Mouse (Mus musculus): ENCODE results near the gene Vwf. TPM values are rescaled to one million over a fixed set of nuclear protein-coding genes. Genes with fewer than 3 reads are reported as not detected.

Gene Vwf
- polyA plus RNA-seq, 1 experiment = 15.4 TPM

- Histone ChIP-seq H3K4me3 (ENCODE audit: control insufficient read depth, low read depth, low read length) (no peak overlapping the region), H3K4me1 (ENCODE audit: control insufficient read depth, insufficient read depth, low read length) (peaks cover 6% of the 10 kb centered on the region), H3K27ac (ENCODE audit: control insufficient read depth, insufficient read depth, low read depth, low read length) (no peak overlapping the region), H3K27me3 (ENCODE audit: control insufficient read depth, insufficient read depth, low read length) (no peaks in the 10 kb centered on the region), H3K36me3 (ENCODE audit: control insufficient read depth, insufficient read depth, low read length) (no peaks in the 10 kb centered on the region)
- TF ChIP-seq CTCF (IDR thresholded peaks at IDR 0.05; ENCODE audit: control insufficient read depth, insufficient read depth, insufficient replicate concordance, low read depth, low read length) = no peak
- no peak for TF ChIP-seq POLR2A (IDR thresholded peaks at IDR 0.05; ENCODE audit: control insufficient read depth, low read depth, low read length)
Observed at GRCm38 (mm10) chr6:125588241-125588640, 41.7 kb downstream of the Vwf start.

- Histone ChIP-seq H3K4me3 (ENCODE audit: control insufficient read depth, low read depth, low read length) (no peak overlapping the region), H3K4me1 (ENCODE audit: control insufficient read depth, insufficient read depth, low read length) (peaks cover 6% of the 10 kb centered on the region), H3K36me3 (ENCODE audit: control insufficient read depth, insufficient read depth, low read length) (no peaks in the 10 kb centered on the region), H3K27ac (ENCODE audit: control insufficient read depth, insufficient read depth, low read depth, low read length) (no peak overlapping the region), H3K27me3 (ENCODE audit: control insufficient read depth, insufficient read depth, low read length) (no peaks in the 10 kb centered on the region)
- no peak for TF ChIP-seq CTCF (IDR thresholded peaks at IDR 0.05; ENCODE audit: control insufficient read depth, insufficient read depth, insufficient replicate concordance, low read depth, low read length)
- TF ChIP-seq POLR2A (IDR thresholded peaks at IDR 0.05; ENCODE audit: control insufficient read depth, low read depth, low read length) = no peak
Observed at GRCm38 (mm10) chr6:125589075-125589474, 42.5 kb downstream of the Vwf start.

GRCm38 (mm10) chr6:125590056-125590455, 43.5 kb downstream of the Vwf start:
- TF ChIP-seq POLR2A (IDR thresholded peaks at IDR 0.05; ENCODE audit: control insufficient read depth, low read depth, low read length) (no peak), CTCF (IDR thresholded peaks at IDR 0.05; ENCODE audit: control insufficient read depth, insufficient read depth, insufficient replicate concordance, low read depth, low read length) (no peak)
- no peak overlapping the region for H3K27ac ChIP-seq (ENCODE audit: control insufficient read depth, insufficient read depth, low read depth, low read length)
- no peak overlapping the region for H3K4me3 ChIP-seq (ENCODE audit: control insufficient read depth, low read depth, low read length)
- H3K4me1 ChIP-seq (ENCODE audit: control insufficient read depth, insufficient read depth, low read length) = peaks cover 6% of the 10 kb centered on the region
- no peaks in the 10 kb centered on the region for H3K36me3 ChIP-seq (ENCODE audit: control insufficient read depth, insufficient read depth, low read length)
- H3K27me3 ChIP-seq (ENCODE audit: control insufficient read depth, insufficient read depth, low read length) = no peaks in the 10 kb centered on the region

- H3K36me3 ChIP-seq (ENCODE audit: control insufficient read depth, insufficient read depth, low read length) = no peaks in the 10 kb centered on the region
- peaks cover 6% of the 10 kb centered on the region for H3K4me1 ChIP-seq (ENCODE audit: control insufficient read depth, insufficient read depth, low read length)
- no peak for TF ChIP-seq POLR2A (IDR thresholded peaks at IDR 0.05; ENCODE audit: control insufficient read depth, low read depth, low read length)
- TF ChIP-seq CTCF (IDR thresholded peaks at IDR 0.05; ENCODE audit: control insufficient read depth, insufficient read depth, insufficient replicate concordance, low read depth, low read length) = no peak
- no peak overlapping the region for H3K4me3 ChIP-seq (ENCODE audit: control insufficient read depth, low read depth, low read length)
- no peaks in the 10 kb centered on the region for H3K27me3 ChIP-seq (ENCODE audit: control insufficient read depth, insufficient read depth, low read length)
- no peak overlapping the region for H3K27ac ChIP-seq (ENCODE audit: control insufficient read depth, insufficient read depth, low read depth, low read length)
Observed at GRCm38 (mm10) chr6:125590471-125590870, 43.9 kb downstream of the Vwf start.

- TF ChIP-seq POLR2A (IDR thresholded peaks at IDR 0.05; ENCODE audit: control insufficient read depth, low read depth, low read length) = no peak
- no peak for TF ChIP-seq CTCF (IDR thresholded peaks at IDR 0.05; ENCODE audit: control insufficient read depth, insufficient read depth, insufficient replicate concordance, low read depth, low read length)
- H3K27ac ChIP-seq (ENCODE audit: control insufficient read depth, insufficient read depth, low read depth, low read length) = no peak overlapping the region
- H3K4me1 ChIP-seq (ENCODE audit: control insufficient read depth, insufficient read depth, low read length) = no peaks in the 10 kb centered on the region
- no peaks in the 10 kb centered on the region for H3K36me3 ChIP-seq (ENCODE audit: control insufficient read depth, insufficient read depth, low read length)
- H3K27me3 ChIP-seq (ENCODE audit: control insufficient read depth, insufficient read depth, low read length) = no peaks in the 10 kb centered on the region
- no peak overlapping the region for H3K4me3 ChIP-seq (ENCODE audit: control insufficient read depth, low read depth, low read length)
Observed at GRCm38 (mm10) chr6:125591652-125592385, 45.2 kb downstream of the Vwf start.

GRCm38 (mm10) chr6:125592536-125592935, 46.0 kb downstream of the Vwf start:
- Histone ChIP-seq H3K4me1 (ENCODE audit: control insufficient read depth, insufficient read depth, low read length) (no peaks in the 10 kb centered on the region), H3K4me3 (ENCODE audit: control insufficient read depth, low read depth, low read length) (no peak overlapping the region), H3K27me3 (ENCODE audit: control insufficient read depth, insufficient read depth, low read length) (no peaks in the 10 kb centered on the region), H3K27ac (ENCODE audit: control insufficient read depth, insufficient read depth, low read depth, low read length) (no peak overlapping the region), H3K36me3 (ENCODE audit: control insufficient read depth, insufficient read depth, low read length) (no peaks in the 10 kb centered on the region)
- TF ChIP-seq POLR2A (IDR thresholded peaks at IDR 0.05; ENCODE audit: control insufficient read depth, low read depth, low read length) = no peak
- no peak for TF ChIP-seq CTCF (IDR thresholded peaks at IDR 0.05; ENCODE audit: control insufficient read depth, insufficient read depth, insufficient replicate concordance, low read depth, low read length)

GRCm38 (mm10) chr6:125594311-125594710, 47.7 kb downstream of the Vwf start:
- no peak overlapping the region for H3K27ac ChIP-seq (ENCODE audit: control insufficient read depth, insufficient read depth, low read depth, low read length)

More at GRCm38 (mm10) chr6:125594311-125594710, 47.7 kb downstream of the Vwf start:
- TF ChIP-seq POLR2A (IDR thresholded peaks at IDR 0.05; ENCODE audit: control insufficient read depth, low read depth, low read length) = no peak
- TF ChIP-seq CTCF (IDR thresholded peaks at IDR 0.05; ENCODE audit: control insufficient read depth, insufficient read depth, insufficient replicate concordance, low read depth, low read length) = no peak
- H3K4me3 ChIP-seq (ENCODE audit: control insufficient read depth, low read depth, low read length) = no peak overlapping the region
- H3K27me3 ChIP-seq (ENCODE audit: control insufficient read depth, insufficient read depth, low read length) = no peaks in the 10 kb centered on the region
- H3K4me1 ChIP-seq (ENCODE audit: control insufficient read depth, insufficient read depth, low read length) = no peaks in the 10 kb centered on the region
- H3K36me3 ChIP-seq (ENCODE audit: control insufficient read depth, insufficient read depth, low read length) = no peaks in the 10 kb centered on the region
